Mouse (Mus musculus) heart, postnatal 4 days (tissue): ENCODE results near the gene Hectd1. TPM values are rescaled to one million over a fixed set of nuclear protein-coding genes. Genes with fewer than 3 reads are reported as not detected.
A peak's percentile ranks its signal among the peaks of the same experiment; 100 is the strongest.

Experiments
- DNase-seq: peaks from one replicate; pipeline ENCODE4 v3.0.0; 2021
- total RNA-seq, 2 experiments: library from RNA; stranded (reverse); gene quantifications; 2 replicates each; pipeline ENCODE4 v1.2.3; 2021

Gene Hectd1
- total RNA-seq, 2 experiments from 2014 or later = 96.8 to 99.6 TPM

DNA sequence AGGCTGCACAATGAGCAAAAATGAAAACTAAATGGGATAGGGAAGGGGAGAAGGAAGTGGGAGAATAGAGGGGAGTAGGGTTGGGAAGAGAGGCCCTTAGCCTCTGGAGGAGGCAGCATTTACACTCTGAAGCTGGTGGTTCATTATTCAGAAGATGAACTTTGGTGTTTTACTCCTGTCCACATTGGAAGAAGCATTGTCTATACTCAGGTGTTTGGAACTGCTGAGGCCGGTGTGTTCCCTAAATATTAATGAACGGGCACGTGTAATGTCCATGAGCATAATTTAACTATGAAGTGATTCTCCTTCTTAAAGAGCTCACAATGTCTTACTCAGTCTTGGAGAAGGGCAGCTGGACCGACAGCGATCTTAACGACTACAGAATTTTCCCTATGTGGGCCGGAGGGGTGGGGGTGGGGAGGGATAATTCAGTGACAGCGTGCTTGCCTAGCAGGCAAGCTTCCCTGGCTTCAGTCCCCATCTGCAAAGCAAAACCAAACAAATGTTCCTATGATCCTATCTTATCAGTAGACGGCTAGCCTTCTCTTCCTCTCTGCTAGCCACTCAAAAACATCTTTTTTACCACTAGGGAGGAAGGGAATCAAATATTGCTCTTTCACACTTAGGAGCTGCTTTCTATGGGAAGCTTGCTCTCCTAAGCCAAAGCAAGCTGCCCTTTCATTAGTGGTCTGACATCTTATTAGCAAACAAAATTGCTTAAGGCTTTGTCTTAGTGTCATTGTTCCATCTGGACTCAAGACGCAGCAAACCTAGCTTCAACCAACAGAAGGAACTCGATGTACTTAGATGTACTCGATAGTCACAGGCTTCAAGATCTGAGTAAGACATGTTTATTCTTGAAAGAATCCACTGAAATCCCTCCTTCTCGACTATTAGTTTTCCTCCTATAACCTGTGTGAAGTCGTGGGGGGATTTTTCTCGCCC, 14.5 kb upstream of the Hectd1 start:
- DNase-seq = no peak

DNA sequence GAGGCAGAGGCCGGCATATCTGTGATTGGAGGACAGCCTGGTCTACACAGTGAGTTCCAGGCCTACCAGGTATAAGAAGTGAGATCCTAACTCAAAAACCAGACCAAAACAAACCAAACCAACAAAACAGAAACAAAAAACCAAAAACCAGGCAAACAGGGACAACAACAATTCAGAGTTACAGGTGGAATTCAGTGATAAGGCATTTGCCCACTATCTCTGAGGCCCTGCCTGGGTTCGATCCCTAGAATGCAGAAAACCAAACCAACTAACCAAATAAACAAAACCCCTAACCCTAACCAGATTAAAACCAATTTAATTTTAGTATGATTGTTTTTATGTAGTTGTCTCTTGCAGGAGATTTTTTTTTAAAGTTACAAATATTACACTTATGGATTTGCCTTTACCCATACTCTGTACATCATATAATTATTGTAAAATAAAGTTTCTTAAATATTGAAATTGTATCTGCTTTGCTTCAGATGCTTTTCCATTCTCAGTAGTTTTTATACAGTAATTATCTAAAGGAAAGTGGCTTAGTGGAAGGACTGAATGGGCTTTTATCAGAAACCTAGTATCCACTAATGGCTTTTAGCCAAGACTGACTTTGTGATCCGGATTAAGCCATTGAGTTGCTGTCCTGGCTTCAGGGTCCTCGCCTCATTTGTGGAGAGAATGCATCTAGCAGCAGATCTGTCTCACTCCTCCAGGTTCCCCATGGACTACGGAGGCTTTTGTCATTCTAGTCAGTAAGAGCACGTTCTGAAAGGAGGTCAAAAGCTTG, 12.9 kb upstream of the Hectd1 start:
- no peak for DNase-seq

DNA sequence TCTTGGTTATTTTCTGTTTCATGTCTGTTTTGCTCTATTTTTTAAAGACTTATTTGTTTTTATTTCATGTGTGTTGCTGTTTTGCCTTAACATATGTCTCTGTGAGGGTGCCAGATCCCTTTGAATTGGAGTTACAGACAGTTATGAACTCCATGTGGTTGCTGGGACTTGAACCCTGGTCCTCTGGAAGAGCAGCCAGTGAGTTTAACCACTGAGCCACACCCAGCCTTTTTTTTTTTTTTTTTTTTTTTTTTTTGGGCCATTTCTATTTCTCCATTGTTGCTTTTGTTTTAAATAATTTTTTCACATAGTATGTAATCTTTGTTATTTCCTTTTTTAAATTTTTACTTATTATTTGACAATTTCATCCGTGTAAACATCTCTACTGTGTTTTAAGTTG, 10.5 kb upstream of the Hectd1 start:
- DNase-seq = no peak

DNA sequence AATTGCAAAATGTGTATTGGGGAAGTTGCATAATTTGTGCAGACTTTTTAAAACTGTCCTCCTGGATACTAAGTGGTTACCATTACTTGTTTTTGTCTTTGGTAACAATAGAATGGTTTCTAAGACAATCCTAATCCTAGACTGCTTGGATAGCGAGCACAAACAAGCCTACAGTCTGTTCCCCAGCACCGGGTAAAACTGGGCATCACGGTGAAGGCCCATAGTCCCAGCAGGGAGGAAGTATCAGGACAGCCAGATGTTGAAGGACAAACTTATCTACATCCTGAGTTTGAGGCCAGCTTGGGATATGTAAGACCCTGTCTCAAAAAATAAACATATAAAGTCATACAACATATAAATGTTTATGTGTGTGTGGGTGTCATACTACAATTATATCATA, 5.9 kb upstream of the Hectd1 start:
- DNase-seq = no peak

DNA sequence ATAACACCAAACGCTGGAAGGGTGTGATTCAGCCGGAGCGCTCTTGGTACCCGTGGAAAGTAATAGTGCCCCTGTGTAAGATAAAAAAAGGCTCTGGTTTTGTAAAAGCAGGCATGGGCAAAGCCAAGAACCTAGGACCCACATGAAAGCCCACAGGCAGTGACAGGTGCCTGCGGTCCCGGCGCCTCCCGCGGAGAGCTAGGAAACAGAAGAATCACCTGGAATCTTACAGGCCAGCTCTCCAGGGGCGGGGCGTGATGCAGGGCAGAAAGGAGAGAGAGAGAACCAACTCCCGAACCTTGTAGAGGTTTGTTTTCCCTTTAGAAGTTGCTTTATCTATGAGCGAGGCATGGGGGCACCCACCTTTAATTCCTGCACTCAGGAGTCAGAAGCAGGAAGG, 2.6 kb upstream of the Hectd1 start:
- no peak for DNase-seq

DNA sequence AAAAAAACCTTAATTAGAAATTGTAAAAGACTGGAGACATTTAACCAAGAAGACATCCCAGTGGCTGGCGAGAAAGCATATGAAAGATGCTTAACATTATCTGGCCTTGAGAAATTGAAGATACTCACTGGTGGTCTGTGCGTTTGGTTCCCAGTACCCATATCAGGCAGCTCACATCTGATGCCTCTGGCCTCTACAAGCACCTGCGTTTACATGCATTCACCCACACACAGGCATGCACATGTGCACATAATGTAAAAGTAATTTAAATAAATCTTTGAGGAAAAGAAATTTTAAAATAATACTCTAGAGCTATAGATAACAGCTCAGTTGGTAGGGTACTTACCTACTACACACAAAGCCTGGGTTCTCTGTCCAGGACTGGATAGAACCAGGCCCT, 2.0 kb upstream of the Hectd1 start:
- no peak for DNase-seq

DNA sequence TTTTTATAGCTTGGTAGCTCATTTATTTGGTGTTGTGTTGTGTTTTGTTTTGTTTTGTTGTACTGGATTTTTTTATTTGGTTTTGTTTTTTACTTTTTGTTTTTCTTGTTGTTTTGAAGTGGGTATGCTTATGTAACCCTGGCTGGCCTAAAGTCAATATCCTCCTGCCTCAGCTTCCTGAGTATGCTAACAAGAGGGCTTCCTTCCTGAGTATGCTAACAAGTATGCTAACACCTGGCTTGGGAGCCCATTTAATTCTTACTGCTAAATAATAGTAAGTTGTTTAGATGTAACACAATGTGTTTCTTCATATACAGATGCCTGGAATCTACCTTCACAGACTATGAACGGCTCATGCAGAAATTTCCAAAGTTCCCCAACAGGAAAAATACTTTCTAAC, 1.3 kb upstream of the Hectd1 start:
- DNase-seq = no peak

DNA sequence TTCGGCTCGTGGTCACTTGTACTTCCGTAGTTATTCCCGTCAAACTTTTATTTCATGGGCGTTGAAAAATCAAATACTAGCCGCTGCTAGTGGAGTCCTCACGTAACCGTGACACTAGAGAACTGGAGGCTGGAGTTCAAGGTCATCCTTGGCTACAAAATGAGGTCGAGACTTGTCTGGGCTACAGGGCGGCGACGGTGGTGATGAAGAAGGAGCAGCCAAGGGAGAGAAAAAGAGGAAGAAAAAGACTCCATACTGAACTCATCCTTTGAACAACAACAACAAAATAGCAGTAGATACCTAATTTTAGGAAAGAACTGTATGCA, 704 bp upstream of the Hectd1 start:
- no peak for DNase-seq

DNA sequence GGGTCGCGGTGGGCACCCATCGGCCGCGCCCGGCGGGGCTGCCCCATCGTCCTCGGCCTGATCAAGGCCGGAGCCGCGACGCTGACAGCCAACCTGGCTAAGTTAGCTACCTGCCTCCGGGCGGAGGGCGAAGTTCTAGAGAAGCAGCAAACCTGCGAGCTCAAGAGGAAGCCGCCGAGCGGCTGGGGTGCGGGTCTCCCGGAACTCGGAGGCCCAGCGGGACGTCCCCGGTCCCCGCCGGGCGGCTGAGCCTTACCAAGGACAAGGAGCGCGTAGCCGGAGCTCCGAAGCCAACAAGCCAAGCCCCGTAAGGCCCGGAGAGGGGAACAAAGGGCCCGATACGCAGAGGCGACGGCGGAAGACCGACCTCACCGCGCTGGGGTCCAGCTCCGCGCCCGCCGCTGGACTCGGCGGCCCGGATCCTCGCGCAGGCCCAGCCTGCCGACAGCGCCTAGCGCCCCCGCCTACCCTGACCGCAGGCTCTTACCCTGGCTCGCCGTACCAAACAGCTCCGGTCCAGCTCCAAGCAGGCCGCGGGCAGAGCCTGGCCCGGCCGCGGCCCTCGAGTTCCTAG, 533 bp downstream of the Hectd1 start:
- DNase-seq = peak; percentile 62

DNA sequence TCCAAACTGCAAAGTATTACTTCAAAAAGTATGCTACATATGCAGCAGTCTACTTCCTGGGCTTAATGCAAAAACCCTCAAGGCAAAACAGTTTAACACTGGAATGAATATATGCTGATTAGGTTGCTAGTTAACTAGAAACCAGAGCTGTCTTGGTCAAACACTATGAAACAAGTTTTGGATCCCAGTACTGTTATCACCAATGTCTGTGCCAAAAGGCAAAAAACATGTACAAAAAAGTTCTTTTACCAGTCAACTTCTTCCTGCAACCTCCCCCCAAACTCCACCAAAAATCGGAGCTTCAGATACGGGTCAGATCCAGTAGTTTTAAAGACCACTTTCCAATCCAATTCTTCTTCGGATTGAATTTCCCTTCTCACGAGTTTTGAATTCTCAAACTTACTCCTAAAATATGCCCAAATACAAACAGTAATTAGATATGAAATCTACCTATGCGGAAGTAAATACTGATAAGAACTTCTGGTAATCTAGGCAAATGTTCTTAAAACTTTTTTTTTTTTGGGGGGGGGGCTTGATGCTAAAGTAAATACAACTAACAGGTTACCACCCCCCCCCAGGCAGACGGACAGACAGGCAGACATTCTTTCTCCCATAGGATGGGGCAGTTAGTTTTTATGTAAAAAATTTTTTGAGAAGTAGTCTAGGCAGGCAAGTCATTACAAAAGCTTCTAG, 1.2 kb downstream of the Hectd1 start:
- no peak for DNase-seq

DNA sequence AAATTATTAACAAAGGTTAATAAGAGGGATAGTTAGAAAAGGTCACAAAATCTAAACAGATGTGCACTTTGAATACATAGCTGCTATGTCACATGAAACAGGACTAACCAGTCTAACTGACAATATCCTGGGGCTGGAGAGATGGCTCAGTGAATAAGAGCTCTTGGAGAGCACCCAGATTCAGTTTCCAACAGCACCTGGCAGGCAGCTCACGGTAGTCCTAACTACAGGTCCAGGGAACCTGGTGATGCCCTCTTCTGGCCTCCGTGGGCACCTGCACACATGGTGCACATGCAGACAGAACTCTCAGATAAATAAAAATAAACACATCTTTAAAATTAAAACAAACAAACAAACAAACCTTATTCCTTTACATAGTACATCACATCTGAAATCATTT, 4.0 kb downstream of the Hectd1 start:
- DNase-seq = no peak

DNA sequence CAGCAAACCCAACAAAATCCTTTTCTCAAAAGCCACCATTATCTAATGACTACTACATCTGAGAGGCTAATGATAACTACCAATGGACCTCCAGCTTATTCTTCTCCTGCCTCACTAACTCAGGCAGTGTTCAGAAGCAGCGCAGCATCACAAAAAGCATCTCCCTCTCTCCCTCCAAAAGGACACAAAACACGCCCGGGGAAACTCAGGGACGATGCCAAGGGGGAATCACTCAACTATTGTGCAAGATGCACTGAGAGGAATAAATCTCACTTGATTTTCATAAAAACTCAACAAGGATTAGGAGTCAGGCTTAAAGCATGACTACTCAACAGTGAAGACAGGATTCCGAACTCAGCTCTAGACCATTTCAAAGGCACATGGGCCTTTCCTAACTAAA, 6.0 kb downstream of the Hectd1 start:
- no peak for DNase-seq

DNA sequence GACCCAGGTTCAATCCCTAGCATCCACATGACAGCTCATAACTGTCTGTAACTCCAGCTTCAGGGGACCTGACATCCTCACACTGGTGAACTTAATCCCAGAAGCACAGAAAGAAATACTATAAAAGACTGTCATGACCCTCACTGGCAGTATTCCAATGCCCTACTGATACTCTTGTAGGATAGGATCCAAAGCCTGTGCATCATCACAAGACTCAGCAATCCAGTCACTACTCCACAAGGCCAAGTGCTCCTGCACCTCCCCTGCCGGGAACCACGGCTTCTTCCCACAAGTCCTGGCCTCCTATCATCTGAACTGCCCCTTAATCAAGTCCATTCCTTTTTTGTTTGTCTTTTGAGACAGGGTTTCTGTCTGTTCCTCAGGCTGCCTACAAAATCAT, 6.5 kb downstream of the Hectd1 start:
- no peak for DNase-seq

DNA sequence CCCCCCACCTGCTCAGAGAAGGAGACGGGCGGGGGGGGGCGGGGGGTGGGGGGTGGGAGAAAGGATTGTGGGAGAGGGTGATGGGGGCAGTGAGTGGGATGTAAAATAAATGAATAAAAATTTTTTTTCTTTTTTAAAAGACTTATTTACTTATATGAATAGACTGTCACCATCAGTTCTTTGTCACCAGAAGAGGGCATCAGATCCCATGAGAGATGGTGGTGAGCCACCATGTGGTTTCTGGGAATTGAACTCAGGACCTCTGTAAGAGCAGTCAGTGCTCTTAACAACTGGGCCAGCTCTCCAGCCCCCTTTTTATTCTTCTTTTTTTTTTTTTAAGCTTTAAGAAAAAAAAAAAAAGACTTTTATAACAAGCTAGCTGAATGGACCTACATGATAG, 7.1 kb downstream of the Hectd1 start:
- DNase-seq = no peak

DNA sequence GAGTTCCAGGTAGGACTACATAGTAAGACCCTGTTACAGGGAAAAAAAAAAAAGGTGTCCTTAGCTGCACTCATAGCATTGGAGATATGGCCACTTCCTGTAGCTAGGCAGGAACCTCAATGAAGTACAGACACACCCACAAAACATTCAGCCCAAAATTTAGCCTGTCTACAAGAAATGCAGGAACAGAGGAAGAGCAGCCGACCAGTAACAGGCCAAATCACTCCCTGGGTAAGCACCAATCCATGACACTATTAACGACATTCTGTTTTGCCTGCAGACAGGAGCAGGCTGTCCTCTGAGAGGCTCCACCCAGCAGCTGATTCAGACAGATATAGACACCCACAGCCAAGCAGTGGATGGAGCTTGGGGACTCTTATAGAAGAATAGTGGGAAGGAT, 8.1 kb downstream of the Hectd1 start:
- peak; percentile 14 for DNase-seq

DNA sequence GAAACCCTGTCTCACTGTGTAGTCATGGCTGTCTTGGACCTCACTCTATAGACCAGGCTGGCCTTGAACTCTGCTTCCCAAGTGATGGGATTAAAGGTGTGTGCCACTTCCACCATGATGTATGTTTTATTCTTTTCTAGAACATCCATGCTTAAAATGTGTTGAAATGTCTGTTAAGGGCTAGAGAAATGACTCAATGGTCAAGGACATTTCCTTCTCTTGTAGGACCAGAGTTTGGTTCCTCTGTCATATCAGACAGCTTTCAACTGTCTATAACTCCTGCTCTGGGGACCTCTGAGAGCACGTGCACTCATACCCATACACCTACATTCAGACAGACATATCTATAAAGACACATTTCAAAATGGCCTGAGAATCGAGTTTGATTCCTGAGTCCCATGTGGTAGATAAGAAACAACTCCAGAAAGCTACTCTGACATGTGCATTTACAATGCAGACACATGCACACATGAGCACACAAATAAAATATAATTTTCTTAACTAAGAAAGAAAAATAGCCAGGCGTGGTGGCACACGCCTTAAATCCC, 9.3 kb downstream of the Hectd1 start:
- no peak for DNase-seq

DNA sequence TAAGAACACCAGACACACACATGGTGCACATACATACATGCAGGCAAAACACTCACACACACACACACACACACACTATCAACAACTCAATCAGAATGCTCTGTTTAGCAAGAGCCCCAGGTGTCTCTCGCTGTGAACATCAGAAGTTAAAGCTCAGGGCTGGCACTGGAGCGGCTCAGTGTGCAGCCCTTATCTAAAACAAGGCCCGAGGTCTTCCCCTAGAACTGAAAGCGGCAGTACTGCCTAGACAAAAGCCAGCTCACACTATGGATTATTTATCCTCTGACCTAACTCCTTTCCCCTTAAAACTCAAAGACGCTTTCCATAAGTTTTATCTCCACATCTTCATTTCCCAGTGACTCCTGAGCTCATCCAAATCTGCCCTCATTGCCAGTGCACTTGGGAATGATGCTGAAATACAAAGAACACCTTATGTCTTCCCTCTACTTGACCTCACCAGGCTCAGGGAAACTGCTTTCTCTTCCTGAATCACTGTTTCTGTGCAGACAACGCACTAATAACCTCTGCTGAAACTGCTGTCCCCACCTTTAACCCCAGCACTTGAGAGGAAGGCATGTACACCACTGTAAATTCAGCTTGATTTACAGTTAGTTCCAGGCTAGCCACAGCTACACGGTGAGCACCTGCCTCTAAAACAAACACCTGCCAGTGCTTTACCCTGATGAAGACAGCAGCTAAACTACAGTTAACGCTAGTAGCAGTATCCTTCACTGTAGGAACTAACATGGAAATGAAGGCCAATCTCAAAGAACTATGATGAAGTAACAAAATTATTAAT, 11.3 kb downstream of the Hectd1 start:
- no peak for DNase-seq

DNA sequence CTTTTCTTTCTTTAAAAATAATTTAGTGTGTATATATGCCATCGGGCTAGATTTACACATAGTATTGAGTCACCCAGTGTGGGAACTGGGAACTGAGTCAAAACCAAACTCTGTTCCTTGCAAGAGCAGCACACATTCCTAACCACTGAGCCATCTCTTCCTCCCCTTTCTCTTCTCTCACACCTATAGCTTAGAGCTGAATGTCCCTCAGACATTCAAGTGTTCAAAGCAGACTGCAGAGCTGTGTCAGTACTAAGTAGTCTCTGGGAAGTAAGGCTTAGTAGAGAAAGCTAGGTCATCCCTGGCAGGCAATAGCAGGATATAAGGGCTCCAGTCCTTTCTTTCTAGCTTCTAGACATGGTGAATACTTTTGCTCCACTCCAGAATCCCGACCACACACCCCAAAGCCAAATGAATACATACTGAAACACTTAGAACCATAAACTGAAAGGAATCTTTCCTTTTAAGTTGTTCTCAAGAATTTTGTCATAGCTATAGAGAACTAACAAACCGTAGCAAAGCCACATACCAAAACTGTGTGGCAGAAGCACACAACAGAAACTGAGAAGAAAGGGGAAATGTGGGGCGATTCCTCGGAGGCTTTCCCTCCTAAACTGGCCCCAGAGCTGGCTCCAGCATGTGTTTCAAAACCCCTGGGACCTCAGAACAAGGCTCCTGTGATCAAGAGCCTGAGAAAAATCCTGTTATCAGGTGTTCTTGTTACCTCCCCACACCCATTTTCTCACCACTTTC, 17.8 kb downstream of the Hectd1 start:
- DNase-seq = no peak

DNA sequence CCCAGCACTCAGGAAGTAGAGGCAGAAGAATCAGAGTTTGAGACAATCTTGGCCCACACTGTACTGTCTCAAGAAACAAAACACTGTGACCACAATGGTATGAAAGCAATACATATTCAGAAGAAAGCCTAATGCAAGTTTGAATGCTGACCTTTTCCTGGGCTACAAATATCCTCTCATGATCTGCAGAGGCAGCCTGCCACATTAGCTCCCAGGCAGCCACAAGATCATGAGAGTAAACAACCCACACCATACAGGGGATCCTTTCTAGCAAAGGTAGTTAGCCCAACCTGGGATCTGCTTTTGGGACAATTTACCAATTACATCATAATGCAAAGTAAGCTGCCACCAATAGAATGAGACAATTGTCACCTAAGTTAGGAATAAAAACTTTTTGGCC, 18.8 kb downstream of the Hectd1 start:
- DNase-seq = no peak

DNA sequence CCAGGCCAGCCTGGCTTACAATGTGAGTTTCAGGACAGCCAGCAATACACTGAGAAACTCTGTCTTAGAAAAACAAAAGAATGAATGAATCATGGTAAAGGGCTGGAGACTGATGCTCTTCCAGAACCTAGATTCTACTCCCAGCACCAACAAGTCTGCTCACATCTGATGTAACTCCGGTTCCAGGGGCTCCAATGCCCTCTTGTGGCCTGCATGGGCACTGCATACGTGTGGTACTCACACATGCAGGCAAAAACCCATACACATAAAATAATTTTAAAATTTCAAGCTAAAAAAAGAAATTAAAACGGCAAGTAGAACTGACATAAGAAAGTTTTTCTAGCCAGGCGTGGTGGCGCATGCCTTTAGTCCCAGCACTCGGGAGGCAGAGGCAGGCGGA, 44.5 kb downstream of the Hectd1 start:
- no peak for DNase-seq

DNA sequence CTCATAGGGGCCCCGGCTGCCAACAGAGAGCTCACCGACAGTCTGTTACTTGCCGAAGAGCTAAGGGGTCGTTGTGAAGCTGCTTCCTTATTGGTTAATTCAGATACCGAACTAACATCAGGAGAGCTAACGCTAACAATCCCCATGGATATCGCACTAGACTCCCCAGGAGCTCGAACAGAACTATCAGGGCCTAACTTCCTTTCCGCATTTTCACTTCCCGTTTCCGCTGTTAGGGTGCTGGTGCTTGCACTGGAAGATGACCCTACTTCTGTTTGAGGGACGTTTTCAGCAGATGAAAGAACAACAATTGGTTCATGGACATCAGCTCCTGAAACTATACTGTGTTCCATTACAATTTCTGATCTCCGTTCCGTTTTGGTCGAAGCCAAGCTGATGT, 60.6 kb downstream of the Hectd1 start:
- DNase-seq = no peak
